Mouse (Mus musculus) midbrain, embryonic 14.5 days (tissue): ENCODE data around the gene Lrrc7. TPM values are rescaled to one million over a fixed set of nuclear protein-coding genes. Genes with fewer than 3 reads are reported as not detected.
A peak's percentile ranks its signal among the peaks of the same experiment; 100 is the strongest.

Experiments used
- ATAC-seq: fragments of 200-750 bp; cut with Nextera tagmentation; 2 replicates; pipeline ENCODE4 v1.8.0; 2017; ENCODE audit warnings: moderate number of reproducible peaks, moderate library complexity; ENCODE audit not compliant: low FRiP score, low TSS enrichment
- DNase-seq: peaks from one replicate; pipeline ENCODE4 v3.0.0-alpha.2; 2015
- H3K27ac ChIP-seq: fragments of 300-500 bp; sonication (generic); replicated peaks from 2 replicates; pipeline ENCODE4 v1.5.1; 2014; ENCODE audit warnings: mild to moderate bottlenecking, low read depth, low read length, moderate library complexity
- H3K27me3 ChIP-seq: fragments of 300-500 bp; sonication (generic); 2 replicates; pipeline ENCODE4 v1.6.1; 2014; ENCODE audit warnings: low read length, control low read depth, mixed read lengths; ENCODE audit not compliant: control insufficient read depth, insufficient read depth
- H3K36me3 ChIP-seq: fragments of 300-500 bp; sonication (generic); 2 replicates; pipeline ENCODE4 v1.6.1; 2014; ENCODE audit warnings: low read length, control low read depth; ENCODE audit not compliant: control insufficient read depth, insufficient read depth
- H3K4me1 ChIP-seq: fragments of 300-500 bp; sonication (generic); 2 replicates; pipeline ENCODE4 v1.6.1; 2014; ENCODE audit warnings: mild to moderate bottlenecking, antibody characterized with exemption, low read length, control low read depth; ENCODE audit not compliant: control insufficient read depth, insufficient read depth
- H3K4me2 ChIP-seq: fragments of 300-500 bp; sonication (generic); 2 replicates; pipeline ENCODE4 v1.6.1; 2014; ENCODE audit warnings: mild to moderate bottlenecking, low read length, moderate library complexity
- H3K4me3 ChIP-seq: fragments of 300-500 bp; sonication (generic); replicated peaks from 2 replicates; pipeline ENCODE4 v1.5.1; 2014; ENCODE audit warnings: low read depth, low read length
- H3K9ac ChIP-seq: fragments of 300-500 bp; sonication (generic); replicated peaks from 2 replicates; pipeline ENCODE4 v1.6.1; 2014; ENCODE audit warnings: mild to moderate bottlenecking, low read length, moderate library complexity
- H3K9me3 ChIP-seq: fragments of 300-500 bp; sonication (generic); 2 replicates; pipeline ENCODE4 v1.6.1; 2016; ENCODE audit warnings: low read length, control low read depth, mixed read lengths; ENCODE audit not compliant: control insufficient read depth
- WGBS: fragments of 180-500 bp; shearing (Covaris S2); extraction: QIAGEN DNeasy Blood & Tissue Kit; methylation state at CpG from one replicate; pipeline ENCODE4 v1.1.7; 2014; 5-methylcytosine and 5-hydroxymethylcytosine counted together
- polyA plus RNA-seq: library from polyadenylated mRNA; unstranded; fragments of >200 nt; fragmentation: Nextera tagmentation; extraction: Ambion mirVana; gene quantifications from 2 replicates; pipeline ENCODE4 v1.2.1, GENCODE M21; 2014

Gene Lrrc7
- polyA plus RNA-seq, 1 experiment from 2014 or later, result 13.2 TPM

GRCm38 (mm10) chr3:158270887-158271286 lies 291.1 kb downstream of the Lrrc7 start:
- H3K9ac ChIP-seq, result no peak overlapping the region
- 89% methylated on average over 1 of the region's 1 CpGs for WGBS
- ATAC-seq (no peak), DNase-seq (no peak)
- H3K36me3 ChIP-seq, result no peaks in the 10 kb centered on the region
- no peak overlapping the region for H3K4me3 ChIP-seq
- no peaks in the 10 kb centered on the region for H3K9me3 ChIP-seq
- no peaks in the 10 kb centered on the region for H3K27me3 ChIP-seq
- H3K4me2 ChIP-seq, result no peak overlapping the region
- no peak overlapping the region for H3K27ac ChIP-seq
- H3K4me1 ChIP-seq, result no peaks in the 10 kb centered on the region

- no peaks in the 10 kb centered on the region for H3K36me3 ChIP-seq
- no peak for ATAC-seq
- no peak overlapping the region for H3K4me3 ChIP-seq
- no peak overlapping the region for H3K9ac ChIP-seq
- no peaks in the 10 kb centered on the region for H3K4me1 ChIP-seq
- DNase-seq, result no peak
- no peaks in the 10 kb centered on the region for H3K27me3 ChIP-seq
- no peak overlapping the region for H3K4me2 ChIP-seq
- no peaks in the 10 kb centered on the region for H3K9me3 ChIP-seq
- H3K27ac ChIP-seq, result no peak overlapping the region
These were observed 309.4 kb downstream of the Lrrc7 start for GRCm38 (mm10) chr3:158252576-158252975.

GRCm38 (mm10) chr3:158247672-158248071 lies 314.3 kb downstream of the Lrrc7 start:
- no peak for ATAC-seq
- H3K4me3 ChIP-seq, result no peak overlapping the region
- WGBS, result 83% methylated on average over 1 of the region's 1 CpGs

GRCm38 (mm10) chr3:158210657-158211056 lies 351.4 kb downstream of the Lrrc7 start:
- WGBS, result 27% methylated on average over 2 of the region's 2 CpGs
- DNase-seq (peak; percentile 26), ATAC-seq (no peak)
- no peaks in the 10 kb centered on the region for H3K36me3 ChIP-seq
- H3K4me2 ChIP-seq, result no peak overlapping the region
- H3K4me3 ChIP-seq, result no peak overlapping the region
- no peaks in the 10 kb centered on the region for H3K27me3 ChIP-seq
- H3K9ac ChIP-seq, result no peak overlapping the region
- no peaks in the 10 kb centered on the region for H3K4me1 ChIP-seq
- no peak overlapping the region for H3K27ac ChIP-seq
- H3K9me3 ChIP-seq, result no peaks in the 10 kb centered on the region

More at GRCm38 (mm10) chr3:158247672-158248071, 314.3 kb downstream of the Lrrc7 start:
- no peaks in the 10 kb centered on the region for H3K4me1 ChIP-seq
- H3K4me2 ChIP-seq, result no peak overlapping the region
- H3K9me3 ChIP-seq, result no peaks in the 10 kb centered on the region
- no peaks in the 10 kb centered on the region for H3K36me3 ChIP-seq
- no peak overlapping the region for H3K9ac ChIP-seq
- no peaks in the 10 kb centered on the region for H3K27me3 ChIP-seq
- no peak for DNase-seq
- no peak overlapping the region for H3K27ac ChIP-seq

- H3K27ac ChIP-seq, result no peak overlapping the region
- no peaks in the 10 kb centered on the region for H3K27me3 ChIP-seq
- no peaks in the 10 kb centered on the region for H3K9me3 ChIP-seq
- no peaks in the 10 kb centered on the region for H3K4me1 ChIP-seq
- 4% methylated on average over 2 of the region's 2 CpGs for WGBS
- ATAC-seq, result peak; percentile 82
- no peak overlapping the region for H3K4me2 ChIP-seq
- peak; percentile 76 for DNase-seq
- H3K36me3 ChIP-seq, result no peaks in the 10 kb centered on the region
- H3K9ac ChIP-seq, result no peak overlapping the region
- H3K4me3 ChIP-seq, result no peak overlapping the region
These were observed 352.0 kb downstream of the Lrrc7 start for GRCm38 (mm10) chr3:158210026-158210425.

- H3K36me3 ChIP-seq, result no peaks in the 10 kb centered on the region
- DNase-seq (peak; percentile 46), ATAC-seq (peak; percentile 46; the same call in 1 of the 2 replicates)
- no peak overlapping the region for H3K9ac ChIP-seq
- no peaks in the 10 kb centered on the region for H3K4me1 ChIP-seq
- 36% methylated on average over 2 of the region's 2 CpGs for WGBS
- H3K27me3 ChIP-seq, result no peaks in the 10 kb centered on the region
- H3K27ac ChIP-seq, result no peak overlapping the region
- no peak overlapping the region for H3K4me3 ChIP-seq
- no peaks in the 10 kb centered on the region for H3K9me3 ChIP-seq
- no peak overlapping the region for H3K4me2 ChIP-seq
These were observed 354.2 kb downstream of the Lrrc7 start for GRCm38 (mm10) chr3:158207840-158208239.

GRCm38 (mm10) chr3:158202776-158203175 lies 359.2 kb downstream of the Lrrc7 start:
- DNase-seq, result no peak
- 95% methylated on average over 3 of the region's 3 CpGs for WGBS
- no peak for ATAC-seq
- Histone ChIP-seq H3K9me3 (no peaks in the 10 kb centered on the region), H3K9ac (no peak overlapping the region), H3K4me1 (no peaks in the 10 kb centered on the region), H3K27me3 (no peaks in the 10 kb centered on the region), H3K4me2 (no peak overlapping the region), H3K27ac (no peak overlapping the region), H3K36me3 (no peaks in the 10 kb centered on the region), H3K4me3 (no peak overlapping the region)

GRCm38 (mm10) chr3:158195426-158195825 lies 366.6 kb downstream of the Lrrc7 start:
- H3K9me3 ChIP-seq, result no peaks in the 10 kb centered on the region
- H3K27me3 ChIP-seq, result no peaks in the 10 kb centered on the region
- DNase-seq (no peak), ATAC-seq (no peak)
- H3K27ac ChIP-seq, result no peak overlapping the region
- H3K4me2 ChIP-seq, result no peak overlapping the region
- H3K36me3 ChIP-seq, result no peaks in the 10 kb centered on the region
- H3K4me1 ChIP-seq, result no peaks in the 10 kb centered on the region
- no peak overlapping the region for H3K9ac ChIP-seq
- H3K4me3 ChIP-seq, result no peak overlapping the region

- H3K27me3 ChIP-seq, result no peaks in the 10 kb centered on the region
- 83% methylated on average over 1 of the region's 1 CpGs for WGBS
- no peak overlapping the region for H3K27ac ChIP-seq
- no peaks in the 10 kb centered on the region for H3K9me3 ChIP-seq
- DNase-seq (no peak), ATAC-seq (no peak)
- H3K4me1 ChIP-seq, result no peaks in the 10 kb centered on the region
- H3K4me2 ChIP-seq, result no peak overlapping the region
- no peaks in the 10 kb centered on the region for H3K36me3 ChIP-seq
- H3K9ac ChIP-seq, result no peak overlapping the region
- no peak overlapping the region for H3K4me3 ChIP-seq
These were observed 368.8 kb downstream of the Lrrc7 start for GRCm38 (mm10) chr3:158193229-158193628.
